Mouse (Mus musculus): ENCODE measurements around the gene Mast1. TPM values are rescaled to one million over a fixed set of nuclear protein-coding genes. Genes with fewer than 3 reads are reported as not detected.

The Mast1 gene
- total and polyA plus RNA-seq, 3 experiments = 0.16 to 0.27 TPM; not detected in 1

DNA sequence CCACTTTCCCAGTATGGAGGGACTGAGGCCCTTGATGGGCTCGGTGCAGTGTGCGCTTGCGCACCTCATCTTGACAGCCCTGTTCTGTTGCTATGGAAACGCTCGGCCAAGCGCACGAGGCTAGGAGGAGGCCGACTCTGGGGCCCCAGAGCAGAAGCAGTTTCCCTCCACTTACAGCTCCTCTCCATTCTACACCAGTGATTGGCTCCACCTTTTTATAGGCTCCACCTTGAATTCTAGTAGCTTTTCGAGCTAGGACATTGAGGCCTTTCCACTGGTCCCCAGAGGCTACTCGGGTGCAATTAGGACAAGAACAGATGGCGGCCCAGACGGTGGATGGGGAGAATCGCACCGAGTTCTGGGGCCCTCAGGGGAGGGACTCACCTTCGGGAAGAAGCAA is 2.3 kb downstream of the Mast1 start:
- no peaks in the 10 kb centered on the region for H3K36me3 ChIP-seq (replicated peaks)
- TF ChIP-seq GATA1 (IDR thresholded peaks at IDR 0.05; ENCODE audit: borderline replicate concordance, low read length) = no peak
- TF ChIP-seq POLR2AphosphoS5 (IDR thresholded peaks at IDR 0.05; ENCODE audit: insufficient replicate concordance, low read depth, low read length) = no peak
- no peak for TF ChIP-seq TAL1 (conservative IDR thresholded peaks at IDR 0.05; ENCODE audit: low read depth, low read length)
- no peak for TF ChIP-seq GATA2 (IDR thresholded peaks at IDR 0.05; ENCODE audit: borderline replicate concordance, low read depth, low read length)
- no peak for TF ChIP-seq CTCF (IDR thresholded peaks at IDR 0.05; ENCODE audit: low read depth, low read length)
- DNase-seq (ENCODE audit: low spot score) = no peak
- H3K9me3 ChIP-seq (replicated peaks) = no peaks in the 10 kb centered on the region
- peaks cover 29% of the 10 kb centered on the region for H3K4me1 ChIP-seq (ENCODE audit: insufficient read depth, low read depth, low read length)
- no peak overlapping the region for H3K4me3 ChIP-seq (ENCODE audit: low read depth, low read length)
- ATAC-seq (ENCODE audit: extremely low read depth, insufficient number of reproducible peaks, low FRiP score, poor library complexity, severe bottlenecking) = no peak
- peaks cover 63% of the 10 kb centered on the region for H3K27me3 ChIP-seq (ENCODE audit: insufficient read depth, low read length)

DNA sequence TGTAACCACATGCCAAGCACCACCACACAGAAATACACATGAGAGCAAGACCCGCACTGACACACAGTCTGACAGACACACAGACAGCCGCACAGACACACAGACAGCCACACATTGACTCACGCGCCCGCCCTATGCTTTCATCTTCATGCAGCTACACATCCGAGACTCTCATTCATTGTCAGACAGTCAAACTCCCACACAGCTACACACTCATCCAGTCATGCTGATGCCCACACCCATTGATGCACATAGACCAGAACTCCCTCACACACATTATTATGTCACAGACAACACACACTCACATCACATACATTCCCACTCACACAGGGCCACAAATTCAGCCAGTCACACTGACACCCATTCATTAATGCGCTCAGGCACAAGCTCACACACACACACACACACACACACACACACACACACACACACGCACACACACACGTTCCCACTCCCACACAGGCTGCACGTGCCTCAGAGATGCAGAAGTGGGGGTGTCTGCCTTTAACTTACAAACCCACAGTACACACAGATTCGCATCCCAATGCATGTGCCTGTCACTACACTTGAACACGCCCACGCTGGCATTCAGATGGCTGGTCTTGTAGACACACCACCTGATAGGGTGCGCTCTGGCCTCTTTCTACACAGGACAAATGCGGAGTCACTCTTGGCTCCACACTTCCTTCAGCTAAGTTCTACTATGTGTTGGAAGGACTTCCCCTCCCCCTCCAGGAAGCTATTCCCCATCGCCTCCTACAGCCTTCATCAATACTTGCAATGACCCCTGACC is 3.2 kb downstream of the Mast1 start:
- TF ChIP-seq GATA1 (IDR thresholded peaks at IDR 0.05; ENCODE audit: borderline replicate concordance, low read length) (no peak), TAL1 (conservative IDR thresholded peaks at IDR 0.05; ENCODE audit: low read depth, low read length) (no peak), GATA2 (IDR thresholded peaks at IDR 0.05; ENCODE audit: borderline replicate concordance, low read depth, low read length) (no peak), CTCF (IDR thresholded peaks at IDR 0.05; ENCODE audit: low read depth, low read length) (no peak), POLR2AphosphoS5 (IDR thresholded peaks at IDR 0.05; ENCODE audit: insufficient replicate concordance, low read depth, low read length) (no peak)
- peaks cover 69% of the 10 kb centered on the region for H3K27me3 ChIP-seq (ENCODE audit: insufficient read depth, low read length)
- peaks cover 35% of the 10 kb centered on the region for H3K4me1 ChIP-seq (ENCODE audit: insufficient read depth, low read depth, low read length)

DNA sequence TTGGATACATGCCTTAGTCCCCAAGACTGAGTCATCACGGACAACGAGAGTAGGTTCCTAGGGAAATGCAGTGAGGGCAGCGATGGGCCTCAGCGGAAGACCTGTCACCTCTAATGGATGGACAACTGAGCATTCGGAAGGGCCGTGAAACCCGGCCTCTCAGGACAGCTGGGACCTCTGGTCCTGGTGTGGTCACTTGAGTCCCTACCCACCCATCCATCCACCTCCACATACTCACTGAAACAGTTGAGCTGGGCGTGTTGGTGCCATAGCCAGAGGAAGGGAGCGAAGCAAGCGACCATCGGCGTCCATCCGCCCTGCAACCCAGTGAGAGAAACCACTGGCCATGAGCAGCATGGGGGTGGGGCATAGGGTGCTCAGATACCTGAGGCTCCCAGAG is 6.6 kb downstream of the Mast1 start:
- no peak overlapping the region for H3K4me3 ChIP-seq (ENCODE audit: low read depth, low read length)
- H3K36me3 ChIP-seq (replicated peaks) = no peaks in the 10 kb centered on the region
- DNase-seq (ENCODE audit: low spot score) = no peak
- no peaks in the 10 kb centered on the region for H3K9me3 ChIP-seq (replicated peaks)
- no peak for ATAC-seq (ENCODE audit: extremely low read depth, insufficient number of reproducible peaks, low FRiP score, poor library complexity, severe bottlenecking)
- peaks cover 56% of the 10 kb centered on the region for H3K27me3 ChIP-seq (ENCODE audit: insufficient read depth, low read length)
- H3K4me1 ChIP-seq (ENCODE audit: insufficient read depth, low read depth, low read length) = peaks cover 35% of the 10 kb centered on the region
- TF ChIP-seq GATA2 (IDR thresholded peaks at IDR 0.05; ENCODE audit: borderline replicate concordance, low read depth, low read length) (no peak), POLR2AphosphoS5 (IDR thresholded peaks at IDR 0.05; ENCODE audit: insufficient replicate concordance, low read depth, low read length) (no peak), GATA1 (IDR thresholded peaks at IDR 0.05; ENCODE audit: borderline replicate concordance, low read length) (no peak), TAL1 (conservative IDR thresholded peaks at IDR 0.05; ENCODE audit: low read depth, low read length) (no peak), CTCF (IDR thresholded peaks at IDR 0.05; ENCODE audit: low read depth, low read length) (no peak)

More for the DNA sequence above, 3.2 kb downstream of the Mast1 start:
- ATAC-seq (ENCODE audit: extremely low read depth, insufficient number of reproducible peaks, low FRiP score, poor library complexity, severe bottlenecking) (no peak), DNase-seq (ENCODE audit: low spot score) (no peak)
- Histone ChIP-seq H3K9me3 (replicated peaks) (no peaks in the 10 kb centered on the region), H3K4me3 (ENCODE audit: low read depth, low read length) (no peak overlapping the region), H3K36me3 (replicated peaks) (no peaks in the 10 kb centered on the region)

GRCm38 (mm10) chr8:84928456-84929306 is 8.5 kb downstream of the Mast1 start:
- Histone ChIP-seq H3K27me3 (ENCODE audit: insufficient read depth, low read length) (peaks cover 38% of the 10 kb centered on the region), H3K4me3 (ENCODE audit: low read depth, low read length) (no peak overlapping the region; the same call in 1 of the 2 replicates), H3K4me1 (ENCODE audit: insufficient read depth, low read depth, low read length) (peaks cover 36% of the 10 kb centered on the region), H3K9me3 (replicated peaks) (no peaks in the 10 kb centered on the region), H3K36me3 (replicated peaks) (peaks cover 6% of the 10 kb centered on the region)
- ATAC-seq (ENCODE audit: extremely low read depth, insufficient number of reproducible peaks, low FRiP score, poor library complexity, severe bottlenecking) (no peak), DNase-seq (ENCODE audit: low spot score) (peak; percentile 55)
- no peak for TF ChIP-seq POLR2AphosphoS5 (IDR thresholded peaks at IDR 0.05; ENCODE audit: insufficient replicate concordance, low read depth, low read length)
- peak; percentile 54 for TF ChIP-seq CTCF (IDR thresholded peaks at IDR 0.05; ENCODE audit: low read depth, low read length)

DNA sequence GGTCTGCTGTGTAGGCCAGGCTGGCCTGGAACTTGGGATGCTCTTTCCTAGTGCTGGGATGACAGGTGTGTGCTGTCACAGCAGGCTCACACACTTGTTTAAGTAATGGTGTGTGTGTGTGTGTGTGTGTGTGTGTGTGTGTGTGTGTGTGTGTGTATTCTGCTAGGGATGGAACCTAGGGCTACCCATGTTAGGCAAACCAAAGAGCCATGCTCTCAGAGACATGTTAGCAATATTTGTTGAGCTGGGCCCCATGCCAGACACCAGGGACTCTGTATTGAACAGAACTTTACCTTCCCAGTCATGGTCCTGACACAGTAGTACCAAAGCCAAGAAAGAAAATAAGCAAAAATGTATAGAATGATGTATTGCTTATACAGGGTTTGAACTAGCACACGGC is 9.6 kb downstream of the Mast1 start:
- no peak for TF ChIP-seq GATA2 (IDR thresholded peaks at IDR 0.05; ENCODE audit: borderline replicate concordance, low read depth, low read length)
- TF ChIP-seq GATA1 (IDR thresholded peaks at IDR 0.05; ENCODE audit: borderline replicate concordance, low read length) = no peak
- TF ChIP-seq POLR2AphosphoS5 (IDR thresholded peaks at IDR 0.05; ENCODE audit: insufficient replicate concordance, low read depth, low read length) = no peak
- TF ChIP-seq TAL1 (conservative IDR thresholded peaks at IDR 0.05; ENCODE audit: low read depth, low read length) = no peak
- no peak for TF ChIP-seq CTCF (IDR thresholded peaks at IDR 0.05; ENCODE audit: low read depth, low read length)
- Histone ChIP-seq H3K36me3 (replicated peaks) (peaks cover 12% of the 10 kb centered on the region), H3K27me3 (ENCODE audit: insufficient read depth, low read length) (peaks cover 35% of the 10 kb centered on the region), H3K4me1 (ENCODE audit: insufficient read depth, low read depth, low read length) (peaks cover 39% of the 10 kb centered on the region), H3K4me3 (ENCODE audit: low read depth, low read length) (no peak overlapping the region), H3K9me3 (replicated peaks) (no peaks in the 10 kb centered on the region)
- ATAC-seq (ENCODE audit: extremely low read depth, insufficient number of reproducible peaks, low FRiP score, poor library complexity, severe bottlenecking) (no peak), DNase-seq (ENCODE audit: low spot score) (no peak)

GRCm38 (mm10) chr8:84925557-84925956 is 11.6 kb downstream of the Mast1 start:
- Histone ChIP-seq H3K27me3 (ENCODE audit: insufficient read depth, low read length) (peaks cover 28% of the 10 kb centered on the region), H3K9me3 (replicated peaks) (no peaks in the 10 kb centered on the region), H3K4me3 (ENCODE audit: low read depth, low read length) (no peak overlapping the region), H3K4me1 (ENCODE audit: insufficient read depth, low read depth, low read length) (peaks cover 40% of the 10 kb centered on the region), H3K36me3 (replicated peaks) (peaks cover 30% of the 10 kb centered on the region)
- DNase-seq (ENCODE audit: low spot score) (no peak), ATAC-seq (ENCODE audit: extremely low read depth, insufficient number of reproducible peaks, low FRiP score, poor library complexity, severe bottlenecking) (no peak)
- TF ChIP-seq POLR2AphosphoS5 (IDR thresholded peaks at IDR 0.05; ENCODE audit: insufficient replicate concordance, low read depth, low read length) = no peak
- TF ChIP-seq GATA2 (IDR thresholded peaks at IDR 0.05; ENCODE audit: borderline replicate concordance, low read depth, low read length) = no peak
- no peak for TF ChIP-seq CTCF (IDR thresholded peaks at IDR 0.05; ENCODE audit: low read depth, low read length)
- no peak for TF ChIP-seq TAL1 (conservative IDR thresholded peaks at IDR 0.05; ENCODE audit: low read depth, low read length)
- no peak for TF ChIP-seq GATA1 (IDR thresholded peaks at IDR 0.05; ENCODE audit: borderline replicate concordance, low read length)

Data from G1E (cell line).